In genomic region chr4:141537226-141537610, GRCm38 (mm10) we compare ENCODE assay signal across 7 mouse cellular contexts. TPM values are rescaled to one million over a fixed set of nuclear protein-coding genes. Genes with fewer than 3 reads are reported as not detected.
DNase-seq lines count a peak whose midpoint lies in the region; ATAC-seq and TF ChIP-seq lines count a peak whose summit lies in the region.

No protein-coding gene starts in this region.

- TF ChIP-seq POLR2A in testis, adult 2 months (IDR thresholded peaks at IDR 0.05; ENCODE audit: control insufficient read depth, low read depth, low read length), result no peak

- peak overlapping the region; percentile 96 for H3K4me3 ChIP-seq in testis, adult 2 months (ENCODE audit: control insufficient read depth, low read depth, low read length)
- peak overlapping the region; percentile 99 for H3K4me3 ChIP-seq in forebrain, embryonic 12.5 days (replicated peaks)
- peak overlapping the region; percentile 83 for H3K4me3 ChIP-seq in limb, embryonic 15.5 days
- H3K4me3 ChIP-seq in stomach, postnatal 0 days (ENCODE audit: low read depth, low read length), result peak overlapping the region; percentile 93

- peak overlapping the region; percentile 63 for H3K27ac ChIP-seq in testis, adult 2 months (ENCODE audit: control insufficient read depth, insufficient read depth, low read depth, low read length)
- peak overlapping the region; percentile 97 for H3K27ac ChIP-seq in forebrain, embryonic 12.5 days
- peak overlapping the region; percentile 99 for H3K27ac ChIP-seq in limb, embryonic 15.5 days
- H3K27ac ChIP-seq in stomach, postnatal 0 days (replicated peaks), result peak overlapping the region; percentile 98

- peaks cover 19% of the 10 kb centered on the region for H3K4me1 ChIP-seq in testis, adult 2 months (ENCODE audit: control insufficient read depth, insufficient read depth, low read length)
- peaks cover 56% of the 10 kb centered on the region for H3K4me1 ChIP-seq in forebrain, embryonic 12.5 days
- H3K4me1 ChIP-seq in limb, embryonic 15.5 days, result peaks cover 33% of the 10 kb centered on the region
- H3K4me1 ChIP-seq in stomach, postnatal 0 days (replicated peaks; ENCODE audit: control insufficient read depth, insufficient read depth), result no peaks in the 10 kb centered on the region; the same call in 1 of the 2 replicates

- peak overlapping the region; percentile 98 for H3K9ac ChIP-seq in forebrain, embryonic 12.5 days
- peak overlapping the region; percentile 89 for H3K9ac ChIP-seq in limb, embryonic 15.5 days
- peak overlapping the region; percentile 94 for H3K9ac ChIP-seq in stomach, postnatal 0 days (ENCODE audit: low read length)

- ATAC-seq in forebrain, embryonic 12.5 days (ENCODE audit: low FRiP score), result no peak
- ATAC-seq in limb, embryonic 15.5 days (ENCODE audit: insufficient number of reproducible peaks, low FRiP score, low TSS enrichment, low read depth), result no peak
- ATAC-seq in stomach, postnatal 0 days (ENCODE audit: low FRiP score, low TSS enrichment), result no peak

- DNase-seq in testis, postnatal 10 days (ENCODE audit: low spot score), result no peak
- DNase-seq in stomach, postnatal 0 days (ENCODE audit: low spot score), result no peak
- DNase-seq in layer of hippocampus, adult 9-11 months, result no peak
- DNase-seq in frontal cortex, postnatal 10 days (ENCODE audit: low spot score in 2 of 2), result no peak

- no peaks in the 10 kb centered on the region for H3K36me3 ChIP-seq in testis, adult 2 months (ENCODE audit: control insufficient read depth, insufficient read depth, low read length)
- H3K36me3 ChIP-seq in forebrain, embryonic 12.5 days (replicated peaks), result no peaks in the 10 kb centered on the region
- no peaks in the 10 kb centered on the region for H3K36me3 ChIP-seq in limb, embryonic 15.5 days
- H3K36me3 ChIP-seq in stomach, postnatal 0 days (ENCODE audit: control insufficient read depth, insufficient read depth, low read length), result no peaks in the 10 kb centered on the region

- no peak for TF ChIP-seq CTCF in testis, adult 2 months (IDR thresholded peaks at IDR 0.05; ENCODE audit: control insufficient read depth, insufficient read depth, insufficient replicate concordance, low read depth, low read length)
- TF ChIP-seq CTCF in stomach, postnatal 0 days (IDR thresholded peaks at IDR 0.05; ENCODE audit: low read depth), result no peak

- no peak for TF ChIP-seq EP300 in stomach, postnatal 0 days (optimal IDR thresholded peaks at IDR 0.05)

- H3K4me2 ChIP-seq in forebrain, embryonic 12.5 days, result peak overlapping the region; percentile 92
- peak overlapping the region; percentile 95 for H3K4me2 ChIP-seq in limb, embryonic 15.5 days
- H3K4me2 ChIP-seq in stomach, postnatal 0 days (replicated peaks; ENCODE audit: low read depth), result peak overlapping the region; percentile 96

- WGBS in forebrain, embryonic 12.5 days, result under 1% methylated on average over 14 of the region's 14 CpGs
- under 1% methylated on average over 14 of the region's 14 CpGs for WGBS in limb, embryonic 15.5 days
- under 1% methylated on average over 14 of the region's 14 CpGs for WGBS in stomach, postnatal 0 days

- no peaks in the 10 kb centered on the region for H3K27me3 ChIP-seq in testis, adult 2 months (ENCODE audit: control insufficient read depth, insufficient read depth, low read length)
- no peaks in the 10 kb centered on the region for H3K27me3 ChIP-seq in forebrain, embryonic 12.5 days
- H3K27me3 ChIP-seq in limb, embryonic 15.5 days, result no peaks in the 10 kb centered on the region
- no peaks in the 10 kb centered on the region for H3K27me3 ChIP-seq in stomach, postnatal 0 days (ENCODE audit: control insufficient read depth, insufficient read depth, low read length)

- no peaks in the 10 kb centered on the region for H3K9me3 ChIP-seq in forebrain, embryonic 12.5 days
- H3K9me3 ChIP-seq in limb, embryonic 15.5 days, result no peaks in the 10 kb centered on the region
- no peaks in the 10 kb centered on the region for H3K9me3 ChIP-seq in stomach, postnatal 0 days (ENCODE audit: control insufficient read depth, low read length)

RNA-seq across cellular contexts. Expression of gene Spen, which starts 1.2 kb away (rescaled TPM):
- 16.9 and 20.1 TPM in 2 replicates for polyA plus RNA-seq in testis, adult 2 months (2012; rRNA removed)
- 20.3 and 20.9 TPM in 2 replicates for polyA plus RNA-seq in forebrain, embryonic 12.5 days (2016; fragmentation: Nextera tagmentation; extraction: Ambion mirVana)
- 7.2 and 9.0 TPM in 2 replicates for polyA plus RNA-seq in limb, embryonic 15.5 days (2015; fragmentation: Nextera tagmentation; extraction: Ambion mirVana)
- polyA plus RNA-seq in stomach, postnatal 0 days (2015; fragmentation: Nextera tagmentation; extraction: Ambion mirVana), result 2.9 and 3.2 TPM in 2 replicates
